Mouse (Mus musculus) hindbrain, embryonic 16.5 days (tissue): ENCODE results near the gene Gm15446. TPM values are rescaled to one million over a fixed set of nuclear protein-coding genes. Genes with fewer than 3 reads are reported as not detected.
"Not testable (repeated sequence)": the region's sequence is repeated elsewhere in the genome, so short reads cannot be mapped to it uniquely, and the experiment has no call there.

Experiments
- ATAC-seq: fragments of 200-750 bp; cut with Nextera tagmentation; 2 replicates; pipeline ENCODE4 v1.8.0; 2017; ENCODE audit warnings: moderate TSS enrichment, moderate library complexity
- H3K27ac ChIP-seq: fragments of 300-500 bp; sonication (generic); 2 replicates; pipeline ENCODE4 v1.5.1; 2014; ENCODE audit warnings: low read depth, mild to moderate bottlenecking, control low read depth, low read length, moderate library complexity
- H3K27me3 ChIP-seq: fragments of 300-500 bp; sonication (generic); replicated peaks from 2 replicates; pipeline ENCODE4 v1.6.1; 2014; ENCODE audit warnings: low read length; ENCODE audit not compliant: control insufficient read depth, insufficient read depth
- H3K36me3 ChIP-seq: fragments of 300-500 bp; sonication (generic); 2 replicates; pipeline ENCODE4 v1.6.1; 2014; ENCODE audit warnings: mild to moderate bottlenecking, low read length, moderate library complexity, mixed read lengths; ENCODE audit not compliant: control insufficient read depth, insufficient read depth
- H3K4me1 ChIP-seq: fragments of 300-500 bp; sonication (generic); 2 replicates; pipeline ENCODE4 v1.6.1; 2014; ENCODE audit warnings: low read depth, low read length; ENCODE audit not compliant: control insufficient read depth, insufficient read depth
- H3K4me2 ChIP-seq: fragments of 300-500 bp; sonication (generic); 2 replicates; pipeline ENCODE4 v1.6.1; 2014; ENCODE audit warnings: mild to moderate bottlenecking, low read length, control low read depth, moderate library complexity
- H3K4me3 ChIP-seq: fragments of 300-500 bp; sonication (generic); 2 replicates; pipeline ENCODE4 v1.5.1; 2014; ENCODE audit warnings: mild to moderate bottlenecking, low read length, control low read depth, moderate library complexity
- H3K9ac ChIP-seq: fragments of 300-500 bp; sonication (generic); 2 replicates; pipeline ENCODE4 v1.6.1; 2014; ENCODE audit warnings: low read depth, mild to moderate bottlenecking, control low read depth, low read length, moderate library complexity
- H3K9me3 ChIP-seq: fragments of 300-500 bp; sonication (generic); 2 replicates; pipeline ENCODE4 v1.6.1; 2014; ENCODE audit warnings: mild to moderate bottlenecking, low read length, moderate library complexity; ENCODE audit not compliant: control insufficient read depth
- WGBS: fragments of 180-500 bp; shearing (Covaris S2); extraction: QIAGEN DNeasy Blood & Tissue Kit; methylation state at CpG from one replicate; pipeline ENCODE4 v1.1.7; 2014; 5-methylcytosine and 5-hydroxymethylcytosine counted together
- polyA plus RNA-seq: library from polyadenylated mRNA; unstranded; fragments of >200 nt; fragmentation: Nextera tagmentation; extraction: Ambion mirVana; gene quantifications from 2 replicates; pipeline ENCODE4 v1.2.1, GENCODE M21; 2015

Gene Gm15446
- 0.43 and 0.54 TPM in 2 replicates for polyA plus RNA-seq

DNA sequence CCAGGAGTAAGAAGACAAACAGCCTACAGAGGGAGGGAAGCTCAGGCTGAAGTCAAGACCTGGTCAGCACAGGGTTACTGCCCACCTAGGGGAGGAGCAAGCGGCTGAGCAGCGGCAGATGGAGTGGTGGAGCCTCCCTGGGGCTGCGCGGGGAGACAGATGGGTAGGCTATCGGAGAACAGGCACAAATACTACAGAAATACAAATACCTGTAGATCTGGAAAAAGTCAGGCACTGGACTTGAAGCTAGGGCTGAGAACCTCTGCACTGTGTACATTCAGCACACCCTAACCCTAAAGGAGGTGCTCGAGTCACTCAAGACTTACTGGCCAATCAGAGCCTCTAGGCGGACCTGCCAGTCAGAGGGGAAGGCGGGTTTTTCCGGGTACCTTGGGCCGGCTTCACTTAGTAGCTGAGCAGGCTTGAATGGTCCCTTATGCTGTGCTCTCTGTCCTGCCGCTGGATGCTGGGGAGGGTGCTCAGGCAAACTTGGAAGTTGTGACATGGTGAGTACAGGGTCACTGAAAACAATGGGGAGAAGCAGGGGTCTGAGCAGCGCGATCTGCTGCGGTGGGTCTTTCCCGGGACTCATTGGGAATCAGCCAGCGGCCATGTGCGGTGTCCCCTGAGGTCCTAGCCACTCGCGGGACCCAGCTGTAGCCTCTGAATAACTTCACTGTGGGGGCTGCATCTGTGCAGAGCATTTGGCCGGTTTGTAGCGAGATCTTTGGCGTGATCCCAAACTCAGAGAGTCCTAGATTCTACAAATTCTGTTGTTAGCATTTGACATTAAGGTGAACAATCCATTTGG lies at the start of gene Gm15446:
Gene Gm15446, plus strand, starts transcription at position 140 of the 811 bp plus-strand sequence.
- Histone ChIP-seq H3K27ac (peak within 1 kb of the TSS; percentile 61; the same call in 1 of the 2 replicates), H3K9ac (peak within 1 kb of the TSS; percentile 63), H3K4me3 (peak within 1 kb of the TSS; percentile 58), H3K4me2 (peak within 1 kb of the TSS; percentile 61)
- H3K27me3 ChIP-seq, H3K36me3 ChIP-seq, H3K4me1 ChIP-seq, H3K9me3 ChIP-seq: not testable (repeated sequence)
- peak; percentile 100 for ATAC-seq
- WGBS: 0% methylated on average over 21 of the region's 22 CpGs

DNA sequence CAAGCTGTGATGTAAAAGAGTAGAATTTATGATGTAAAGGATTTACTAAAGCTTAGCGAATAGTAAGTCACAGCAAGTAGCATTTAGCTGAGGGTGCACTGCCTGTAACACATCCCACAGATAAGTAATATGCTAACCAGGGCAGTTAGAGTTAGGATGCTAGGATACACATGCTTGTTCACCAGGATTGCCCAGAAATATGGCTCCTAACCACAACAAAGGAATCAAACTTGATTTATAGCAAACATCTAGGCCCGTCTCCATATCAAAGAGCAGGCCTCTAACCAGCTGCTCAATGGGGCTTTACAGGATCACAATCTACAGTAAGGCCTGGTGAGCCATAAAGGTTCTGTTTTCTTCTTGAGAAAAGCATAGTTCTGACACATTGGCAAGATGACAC lies 929 bp downstream of the Gm15446 start:
- H3K27me3 ChIP-seq, H3K36me3 ChIP-seq, ATAC-seq, H3K4me1 ChIP-seq, H3K27ac ChIP-seq, H3K9me3 ChIP-seq: not testable (repeated sequence)
- peak overlapping the region; percentile 56 for H3K4me2 ChIP-seq
- H3K4me3 ChIP-seq: peak overlapping the region; percentile 58
- 16% methylated on average over 2 of the region's 2 CpGs for WGBS
- H3K9ac ChIP-seq: peak overlapping the region; percentile 63

DNA sequence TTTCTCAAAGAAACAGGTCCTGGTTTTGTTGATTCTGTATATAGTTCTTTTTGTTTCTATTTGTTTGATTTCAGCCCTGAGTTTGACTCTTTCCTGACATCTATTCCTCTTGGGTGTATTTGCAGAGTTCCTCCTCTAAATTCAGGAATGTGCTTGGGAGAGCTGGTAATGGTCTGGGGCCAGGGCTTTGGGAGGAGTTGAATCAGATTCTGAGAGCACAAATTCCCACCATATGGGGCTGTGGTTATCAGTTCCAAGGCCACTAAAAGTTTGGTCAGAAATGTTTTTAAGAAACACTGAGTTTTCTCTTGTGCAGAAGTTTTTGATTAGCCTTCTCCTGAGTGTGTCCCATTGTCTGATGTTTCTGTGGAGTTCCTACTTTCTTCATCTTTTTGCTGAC lies 1.7 kb downstream of the Gm15446 start:
- ATAC-seq: no peak
- Histone ChIP-seq H3K9ac (no peak overlapping the region), H3K4me1 (peaks cover 5% of the 10 kb centered on the region), H3K27me3 (no peaks in the 10 kb centered on the region), H3K27ac (no peak overlapping the region), H3K9me3 (no peaks in the 10 kb centered on the region), H3K4me2 (0 out of 2 replicates have a peak overlapping the region, but pooled peaks have one; percentile 12), H3K4me3 (no peak overlapping the region), H3K36me3 (no peaks in the 10 kb centered on the region)

DNA sequence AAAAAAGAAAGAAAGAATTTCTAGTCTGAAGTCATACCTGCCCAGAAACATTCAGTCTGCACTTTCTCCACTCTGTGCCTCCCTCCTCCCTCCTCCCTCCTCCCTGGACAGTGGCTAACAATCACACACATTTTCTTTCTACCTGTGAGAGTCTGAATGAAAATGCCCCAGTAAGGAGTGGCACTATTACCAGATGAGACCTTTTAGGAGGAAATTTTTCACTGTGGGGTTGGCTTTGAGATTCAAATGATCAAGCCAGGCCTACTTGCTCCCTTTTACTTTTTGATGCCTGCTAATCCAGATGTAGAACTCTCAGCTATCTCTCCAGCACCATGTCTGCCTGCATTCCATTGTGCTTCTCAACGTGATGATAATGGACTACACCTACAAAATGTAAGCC lies 27.1 kb downstream of the Gm15446 start:
- no peak for ATAC-seq
- Histone ChIP-seq H3K36me3 (no peaks in the 10 kb centered on the region), H3K9me3 (no peaks in the 10 kb centered on the region), H3K4me2 (no peak overlapping the region), H3K27me3 (no peaks in the 10 kb centered on the region), H3K4me1 (no peaks in the 10 kb centered on the region), H3K9ac (no peak overlapping the region), H3K4me3 (no peak overlapping the region), H3K27ac (no peak overlapping the region)
- WGBS: no CpG with 5 or more reads among the region's 1 CpGs

DNA sequence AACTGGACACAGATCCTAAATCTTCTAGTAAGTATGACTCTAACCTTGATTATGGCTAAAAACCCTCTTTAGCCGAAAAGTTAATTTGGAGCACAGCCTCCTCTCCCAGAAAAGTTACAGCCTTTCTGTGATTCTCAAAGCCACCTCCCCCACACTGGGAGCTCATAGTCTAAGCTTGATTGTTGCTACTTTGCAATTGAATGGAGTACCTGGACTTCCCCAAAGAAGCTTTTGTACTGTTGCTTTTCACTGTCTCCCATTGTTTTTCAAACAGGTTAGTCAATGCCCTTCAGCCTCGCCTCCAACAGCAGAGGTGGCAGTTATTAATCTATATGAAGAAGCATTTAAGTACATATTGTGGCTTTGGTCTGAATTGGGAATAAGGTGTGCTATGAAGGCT lies 57.5 kb downstream of the Gm15446 start:
- WGBS: no CpG with 5 or more reads among the region's 2 CpGs
- H3K9me3 ChIP-seq, ATAC-seq: not testable (repeated sequence)

More for the DNA sequence above, 57.5 kb downstream of the Gm15446 start:
- H3K4me2 ChIP-seq, H3K4me3 ChIP-seq, H3K4me1 ChIP-seq, H3K27ac ChIP-seq, H3K27me3 ChIP-seq, H3K9ac ChIP-seq, H3K36me3 ChIP-seq: not testable (repeated sequence)

Other genes starting within 250 kb of the Gm15446 start
- gene 5430403G16Rik, start 232.4 kb upstream of the Gm15446 start, polyA plus RNA-seq: 1.7 and 1.9 TPM in 2 replicates
- 5.1 and 5.7 TPM in 2 replicates for gene 4930522L14Rik, start 171.5 kb upstream of the Gm15446 start, polyA plus RNA-seq
- 21.2 and 21.8 TPM in 2 replicates for gene Zfp932, start 73.1 kb downstream of the Gm15446 start, polyA plus RNA-seq
- 3.5 and 5.2 TPM in 2 replicates for gene Gm17655, start 149.1 kb downstream of the Gm15446 start, polyA plus RNA-seq
- 0.71 and 0.85 TPM in 2 replicates for gene Gm35315, start 171.0 kb downstream of the Gm15446 start, polyA plus RNA-seq
- gene Plcxd1, start 176.6 kb downstream of the Gm15446 start, polyA plus RNA-seq: 8.4 and 10.9 TPM in 2 replicates
- 67.4 and 67.7 TPM in 2 replicates for gene Gtpbp6, start 184.8 kb downstream of the Gm15446 start, polyA plus RNA-seq
- 12.4 and 15.0 TPM in 2 replicates for gene Zfp605, start 186.7 kb downstream of the Gm15446 start, polyA plus RNA-seq
- gene Chfr, start 212.4 kb downstream of the Gm15446 start, polyA plus RNA-seq: 70.9 and 75.6 TPM in 2 replicates